Mouse (Mus musculus): ENCODE results near the gene Lyzl4.

The Lyzl4 gene

GRCm38 (mm10) chr9:121653668-121654067, 11.8 kb upstream of the Lyzl4 start:
- DNase-seq (ENCODE audit: extremely low spot score) = no peak

- no peak for DNase-seq (ENCODE audit: extremely low spot score)
Observed at GRCm38 (mm10) chr9:121647026-121647425, 5.1 kb upstream of the Lyzl4 start.

- no peak for DNase-seq (ENCODE audit: extremely low spot score)
Observed at GRCm38 (mm10) chr9:121644855-121645254, 3.0 kb upstream of the Lyzl4 start.

GRCm38 (mm10) chr9:121642401-121643181, 695 bp upstream of the Lyzl4 start, which contains the start of gene Vipr1:
Vipr1 (plus strand) TSS chr9:121642716.
- DNase-seq (ENCODE audit: extremely low spot score) = peak; percentile 83

- DNase-seq (ENCODE audit: extremely low spot score) = peak; percentile 35
Observed at GRCm38 (mm10) chr9:121641235-121641915, 521 bp downstream of the Lyzl4 start.

GRCm38 (mm10) chr9:121639790-121640189, 2.1 kb downstream of the Lyzl4 start:
- no peak for DNase-seq (ENCODE audit: extremely low spot score)

- no peak for DNase-seq (ENCODE audit: extremely low spot score)
Observed at GRCm38 (mm10) chr9:121635835-121636576, 5.9 kb downstream of the Lyzl4 start.

- no peak for DNase-seq (ENCODE audit: extremely low spot score)
Observed at GRCm38 (mm10) chr9:121633306-121633705, 8.6 kb downstream of the Lyzl4 start.

- DNase-seq (ENCODE audit: extremely low spot score) = no peak
Observed at GRCm38 (mm10) chr9:121632891-121633290, 9.0 kb downstream of the Lyzl4 start.

GRCm38 (mm10) chr9:121631946-121632345, 9.9 kb downstream of the Lyzl4 start:
- no peak for DNase-seq (ENCODE audit: extremely low spot score)

GRCm38 (mm10) chr9:121630627-121631026, 11.3 kb downstream of the Lyzl4 start:
- DNase-seq (ENCODE audit: extremely low spot score) = no peak

GRCm38 (mm10) chr9:121624920-121625319, 17.0 kb downstream of the Lyzl4 start:
- no peak for DNase-seq (ENCODE audit: extremely low spot score)

GRCm38 (mm10) chr9:121623235-121623634, 18.7 kb downstream of the Lyzl4 start:
- no peak for DNase-seq (ENCODE audit: extremely low spot score)

- no peak for DNase-seq (ENCODE audit: extremely low spot score)
Observed at GRCm38 (mm10) chr9:121619441-121619840, 22.5 kb downstream of the Lyzl4 start.

GRCm38 (mm10) chr9:121616471-121616870, 25.4 kb downstream of the Lyzl4 start:
- DNase-seq (ENCODE audit: extremely low spot score) = peak; percentile 15

- no peak for DNase-seq (ENCODE audit: extremely low spot score)
Observed at GRCm38 (mm10) chr9:121614241-121614757, 27.6 kb downstream of the Lyzl4 start.

GRCm38 (mm10) chr9:121613192-121613591, 28.7 kb downstream of the Lyzl4 start:
- no peak for DNase-seq (ENCODE audit: extremely low spot score)

GRCm38 (mm10) chr9:121609381-121609780, 32.5 kb downstream of the Lyzl4 start:
- no peak for DNase-seq (ENCODE audit: extremely low spot score)

GRCm38 (mm10) chr9:121606498-121607096, 35.3 kb downstream of the Lyzl4 start:
- no peak for DNase-seq (ENCODE audit: extremely low spot score)

GRCm38 (mm10) chr9:121605414-121606278, 36.2 kb downstream of the Lyzl4 start:
- peak; percentile 81 for DNase-seq (ENCODE audit: extremely low spot score)

GRCm38 (mm10) chr9:121602381-121602780, 39.5 kb downstream of the Lyzl4 start:
- no peak for DNase-seq (ENCODE audit: extremely low spot score)
